Comparison of ENCODE assay signal across 10 mouse cellular contexts in the genomic region with DNA sequence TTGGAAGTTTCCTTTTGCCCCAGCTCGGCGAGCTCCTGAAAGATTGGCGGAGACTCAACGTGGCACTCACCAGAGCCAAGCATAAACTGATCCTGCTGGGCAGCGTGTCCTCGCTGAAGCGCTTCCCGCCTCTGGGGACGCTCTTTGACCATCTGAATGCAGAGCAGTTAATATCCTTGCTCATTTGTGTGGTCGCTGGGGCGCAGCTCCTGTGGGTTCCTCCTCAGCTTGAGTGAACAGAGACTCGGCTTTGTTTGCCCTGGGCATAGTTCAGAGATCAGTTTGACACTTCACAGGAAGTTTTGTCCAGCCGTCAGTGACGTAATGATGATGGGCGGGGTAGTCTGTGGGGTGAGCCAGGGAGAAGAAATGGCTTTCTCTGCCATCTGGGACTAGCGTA. TPM values are rescaled to one million over a fixed set of nuclear protein-coding genes. Genes with fewer than 3 reads are reported as not detected.
DNase-seq lines count a peak whose midpoint lies in the region; ATAC-seq and TF ChIP-seq lines count a peak whose summit lies in the region.
"Had no signal": no experiment of that assay in that cellular context is flagged by ENCODE, and none has a peak within 500 bp of the region (broad histone marks: within the 10 kb centered on the region; RNA-seq: fewer than 3 reads in every experiment).

No protein-coding gene starts in this region.

- no peaks in the 10 kb centered on the region for H3K36me3 ChIP-seq in midbrain, postnatal 0 days (ENCODE audit: insufficient read depth, low read length)
- peaks cover 3% of the 10 kb centered on the region; the same call in 1 of the 2 replicates for H3K36me3 ChIP-seq in midbrain, embryonic 15.5 days (replicated peaks)
- peaks cover 41% of the 10 kb centered on the region for H3K36me3 ChIP-seq in kidney, embryonic 14.5 days (ENCODE audit: control insufficient read depth, insufficient read depth, low read length)
- H3K36me3 ChIP-seq in thymus, adult 2 months (ENCODE audit: control insufficient read depth, insufficient read depth, low read length) = peaks cover 1% of the 10 kb centered on the region; the same call in 1 of the 2 replicates

- no peaks in the 10 kb centered on the region for H3K9me3 ChIP-seq in midbrain, postnatal 0 days (ENCODE audit: low read length)
- H3K9me3 ChIP-seq in midbrain, embryonic 15.5 days = no peaks in the 10 kb centered on the region
- no peaks in the 10 kb centered on the region for H3K9me3 ChIP-seq in kidney, embryonic 14.5 days (ENCODE audit: control insufficient read depth, low read length)
- H3K9me3 ChIP-seq: embryonic facial prominence, embryonic 12.5 days had no signal

- WGBS in midbrain, postnatal 0 days = 63% methylated on average over 16 of the region's 16 CpGs
- 65% methylated on average over 16 of the region's 16 CpGs for WGBS in midbrain, embryonic 15.5 days
- 69% methylated on average over 16 of the region's 16 CpGs for WGBS in kidney, embryonic 14.5 days
- WGBS in thymus, adult 2 months = 95% methylated on average over 16 of the region's 16 CpGs

- no peak for TF ChIP-seq POLR2A in thymus, adult 2 months (IDR thresholded peaks at IDR 0.05; ENCODE audit: control insufficient read depth, extremely low read depth, insufficient read depth, low read length, poor library complexity)

- H3K27me3 ChIP-seq in midbrain, postnatal 0 days (ENCODE audit: insufficient read depth, low read length) = no peaks in the 10 kb centered on the region
- no peaks in the 10 kb centered on the region for H3K27me3 ChIP-seq in midbrain, embryonic 15.5 days (replicated peaks)
- H3K27me3 ChIP-seq in kidney, embryonic 14.5 days (ENCODE audit: control insufficient read depth, insufficient read depth, low read length) = no peaks in the 10 kb centered on the region
- H3K27me3 ChIP-seq in thymus, adult 2 months (ENCODE audit: control insufficient read depth, insufficient read depth, low read length) = no peaks in the 10 kb centered on the region
- H3K27me3 ChIP-seq: embryonic facial prominence, embryonic 12.5 days had no signal

- no peak; the same call in 1 of the 2 replicates for TF ChIP-seq CTCF in midbrain, postnatal 0 days (IDR thresholded peaks at IDR 0.05)
- TF ChIP-seq CTCF in thymus, adult 2 months (IDR thresholded peaks at IDR 0.05; ENCODE audit: borderline replicate concordance, control insufficient read depth, extremely low read depth, insufficient read depth, low read length, poor library complexity) = no peak

- no peak overlapping the region for H3K9ac ChIP-seq in midbrain, postnatal 0 days (replicated peaks; ENCODE audit: low read length, poor library complexity, severe bottlenecking)
- no peak overlapping the region for H3K9ac ChIP-seq in midbrain, embryonic 15.5 days
- H3K9ac ChIP-seq in kidney, embryonic 14.5 days (ENCODE audit: low read depth, low read length) = no peak overlapping the region
- H3K9ac ChIP-seq: embryonic facial prominence, embryonic 12.5 days had no signal

- ATAC-seq in midbrain, postnatal 0 days (ENCODE audit: low FRiP score) = no peak
- ATAC-seq in midbrain, embryonic 15.5 days (replicated peaks) = no peak
- ATAC-seq in kidney, embryonic 14.5 days (ENCODE audit: low FRiP score, low TSS enrichment) = peak; percentile 66

- DNase-seq in midbrain, postnatal 0 days (ENCODE audit: low spot score) = peak; percentile 41
- DNase-seq in cerebellum, adult 9-10 months = peak; percentile 54
- DNase-seq in spleen, adult 18-20 months = peak; percentile 38 to 50
- DNase-seq in thymus, adult 2 months = no peak
- DNase-seq in thymus, postnatal 0 days (ENCODE audit: low spot score) = no peak
- no peak for DNase-seq in thymus, adult 18-20 months
- DNase-seq: heart, adult 11 months had no signal

- no peaks in the 10 kb centered on the region for H3K4me1 ChIP-seq in midbrain, postnatal 0 days (ENCODE audit: insufficient read depth, low read length)
- H3K4me1 ChIP-seq in midbrain, embryonic 15.5 days = no peaks in the 10 kb centered on the region
- H3K4me1 ChIP-seq in kidney, embryonic 14.5 days (ENCODE audit: control insufficient read depth, insufficient read depth, low read length) = no peaks in the 10 kb centered on the region
- no peaks in the 10 kb centered on the region for H3K4me1 ChIP-seq in thymus, adult 2 months (replicated peaks; ENCODE audit: control insufficient read depth, insufficient read depth, low read length)
- H3K4me1 ChIP-seq: embryonic facial prominence, embryonic 12.5 days had no signal

- no peak overlapping the region for H3K4me2 ChIP-seq in midbrain, postnatal 0 days (ENCODE audit: low read depth, low read length, poor library complexity, severe bottlenecking)
- H3K4me2 ChIP-seq in midbrain, embryonic 15.5 days = no peak overlapping the region
- no peak overlapping the region for H3K4me2 ChIP-seq in kidney, embryonic 14.5 days (replicated peaks; ENCODE audit: low read depth, low read length)
- H3K4me2 ChIP-seq: embryonic facial prominence, embryonic 12.5 days had no signal

- no peak overlapping the region for H3K4me3 ChIP-seq in midbrain, postnatal 0 days (ENCODE audit: low read depth, low read length)
- H3K4me3 ChIP-seq in midbrain, embryonic 15.5 days = no peak overlapping the region
- no peak overlapping the region for H3K4me3 ChIP-seq in kidney, embryonic 14.5 days (ENCODE audit: low read length)
- H3K4me3 ChIP-seq in thymus, adult 2 months (ENCODE audit: control insufficient read depth, insufficient read depth, low read length) = no peak overlapping the region
- H3K4me3 ChIP-seq: embryonic facial prominence, embryonic 12.5 days had no signal

- H3K27ac ChIP-seq in midbrain, postnatal 0 days (ENCODE audit: low read depth, low read length) = no peak overlapping the region
- H3K27ac ChIP-seq in midbrain, embryonic 15.5 days = no peak overlapping the region
- H3K27ac ChIP-seq in kidney, embryonic 14.5 days (ENCODE audit: low read depth, low read length) = no peak overlapping the region
- no peak overlapping the region for H3K27ac ChIP-seq in thymus, adult 2 months (ENCODE audit: control insufficient read depth, insufficient read depth, low read length)
- H3K27ac ChIP-seq: embryonic facial prominence, embryonic 12.5 days had no signal

RNA-seq across cellular contexts. Expression of gene Rufy2, which starts 8.2 kb away (rescaled TPM):
- total RNA-seq in midbrain, postnatal 0 days (2014; rRNA removed) = 34.5 and 47.7 TPM in 2 replicates
- 60.9 and 65.5 TPM in 2 replicates for polyA plus RNA-seq in midbrain, postnatal 0 days (2015; fragmentation: Nextera tagmentation; extraction: Ambion mirVana)
- 61.2 and 65.5 TPM in 2 replicates for polyA plus RNA-seq in midbrain, embryonic 15.5 days (2015; fragmentation: Nextera tagmentation; extraction: Ambion mirVana)
- polyA plus RNA-seq in kidney, embryonic 14.5 days (2014; fragmentation: Nextera tagmentation; extraction: Ambion mirVana) = 19.7 and 28.4 TPM in 2 replicates
- 7.5 and 8.0 TPM in 2 replicates for polyA plus RNA-seq in thymus, adult 2 months (2012; rRNA removed)
- polyA plus RNA-seq in thymus, postnatal 0 days (2015; fragmentation: Nextera tagmentation; extraction: Ambion mirVana) = 17.4 and 23.1 TPM in 2 replicates

RNA-seq across cellular contexts. Expression of gene Dna2, which starts 25.0 kb away (rescaled TPM):
- 2.0 and 3.5 TPM in 2 replicates for total RNA-seq in midbrain, postnatal 0 days (2014; rRNA removed)
- polyA plus RNA-seq in midbrain, postnatal 0 days (2015; fragmentation: Nextera tagmentation; extraction: Ambion mirVana) = 2.6 and 2.7 TPM in 2 replicates
- 4.4 and 4.8 TPM in 2 replicates for polyA plus RNA-seq in midbrain, embryonic 15.5 days (2015; fragmentation: Nextera tagmentation; extraction: Ambion mirVana)
- 20.5 and 27.2 TPM in 2 replicates for polyA plus RNA-seq in kidney, embryonic 14.5 days (2014; fragmentation: Nextera tagmentation; extraction: Ambion mirVana)
- polyA plus RNA-seq in thymus, adult 2 months (2012; rRNA removed) = 20.0 and 23.6 TPM in 2 replicates
- 21.1 and 21.7 TPM in 2 replicates for polyA plus RNA-seq in thymus, postnatal 0 days (2015; fragmentation: Nextera tagmentation; extraction: Ambion mirVana)

RNA-seq across cellular contexts. Expression of gene Slc25a16, which starts 51.4 kb away (rescaled TPM):
- 19.0 and 23.0 TPM in 2 replicates for total RNA-seq in midbrain, postnatal 0 days (2014; rRNA removed)
- 12.3 and 13.7 TPM in 2 replicates for polyA plus RNA-seq in midbrain, postnatal 0 days (2015; fragmentation: Nextera tagmentation; extraction: Ambion mirVana)
- 13.9 and 14.3 TPM in 2 replicates for polyA plus RNA-seq in midbrain, embryonic 15.5 days (2015; fragmentation: Nextera tagmentation; extraction: Ambion mirVana)
- polyA plus RNA-seq in kidney, embryonic 14.5 days (2014; fragmentation: Nextera tagmentation; extraction: Ambion mirVana) = 10.0 and 16.0 TPM in 2 replicates
- polyA plus RNA-seq in thymus, adult 2 months (2012; rRNA removed) = 24.0 and 34.0 TPM in 2 replicates
- 13.7 and 16.5 TPM in 2 replicates for polyA plus RNA-seq in thymus, postnatal 0 days (2015; fragmentation: Nextera tagmentation; extraction: Ambion mirVana)

RNA-seq across cellular contexts. Expression of gene Hnrnph3, which starts 52.2 kb away (rescaled TPM):
- total RNA-seq in midbrain, postnatal 0 days (2014; rRNA removed) = 11.0 and 22.5 TPM in 2 replicates
- 70.3 and 78.7 TPM in 2 replicates for polyA plus RNA-seq in midbrain, postnatal 0 days (2015; fragmentation: Nextera tagmentation; extraction: Ambion mirVana)
- polyA plus RNA-seq in midbrain, embryonic 15.5 days (2015; fragmentation: Nextera tagmentation; extraction: Ambion mirVana) = 167 and 175 TPM in 2 replicates
- 82.2 and 86.8 TPM in 2 replicates for polyA plus RNA-seq in kidney, embryonic 14.5 days (2014; fragmentation: Nextera tagmentation; extraction: Ambion mirVana)
- polyA plus RNA-seq in thymus, adult 2 months (2012; rRNA removed) = 22.8 and 27.2 TPM in 2 replicates
- 51.0 and 53.6 TPM in 2 replicates for polyA plus RNA-seq in thymus, postnatal 0 days (2015; fragmentation: Nextera tagmentation; extraction: Ambion mirVana)

RNA-seq across cellular contexts. Expression of gene Pbld2, which starts 52.3 kb away (rescaled TPM):
- 0.80 TPM in 1 of 2 replicates, not detected in the other for total RNA-seq in midbrain, postnatal 0 days (2014; rRNA removed)
- 0.55 and 1.2 TPM in 2 replicates for polyA plus RNA-seq in midbrain, postnatal 0 days (2015; fragmentation: Nextera tagmentation; extraction: Ambion mirVana)
- polyA plus RNA-seq in midbrain, embryonic 15.5 days (2015; fragmentation: Nextera tagmentation; extraction: Ambion mirVana) = 1.1 and 1.3 TPM in 2 replicates
- 1.9 and 2.7 TPM in 2 replicates for polyA plus RNA-seq in kidney, embryonic 14.5 days (2014; fragmentation: Nextera tagmentation; extraction: Ambion mirVana)
- polyA plus RNA-seq in thymus, adult 2 months (2012; rRNA removed) = 0.42 and 0.62 TPM in 2 replicates
- polyA plus RNA-seq in thymus, postnatal 0 days (2015; fragmentation: Nextera tagmentation; extraction: Ambion mirVana) = 1.0 TPM in 2 replicates

Comparison
In these comparisons a context has a peak if more than half of its experiments do, and no peak if none do; other contexts are left out.
1. DNase-seq: peak in midbrain, postnatal 0 days (single experiment), cerebellum, adult 9-10 months (single experiment) and spleen, adult 18-20 months (2 of 2); none in thymus, adult 2 months (single experiment), thymus, postnatal 0 days (single experiment) and thymus, adult 18-20 months (0 of 2).